16 mouse cellular contexts compared by ENCODE assay signal in genomic region chr1:61090801-61091200, GRCm38 (mm10).
"Had no signal": no experiment of that assay in that cellular context is flagged by ENCODE, and none has a peak within 500 bp of the region (broad histone marks: within the 10 kb centered on the region; RNA-seq: fewer than 3 reads in every experiment).

No protein-coding gene starts in this region.

- DNase-seq: kidney, adult 2 months; kidney, postnatal 25 days; layer of hippocampus, adult 9-11 months; liver, embryonic 13.5 days; lung, adult 2 months; lung, postnatal 14 days; lung, postnatal 4 days; thymus, adult 2 months; thymus, postnatal 14 days; thymus, postnatal 4 days had no signal

- H3K9me3 ChIP-seq: liver, embryonic 13.5 days; midbrain, embryonic 12.5 days; neural tube, embryonic 12.5 days; neural tube, embryonic 15.5 days had no signal

- H3K4me1 ChIP-seq: liver, embryonic 13.5 days; neural tube, embryonic 15.5 days had no signal

- H3K4me3 ChIP-seq: layer of hippocampus, adult 2 months; liver, embryonic 13.5 days; midbrain, embryonic 12.5 days; neural tube, embryonic 12.5 days; neural tube, embryonic 15.5 days had no signal

- H3K27me3 ChIP-seq: liver, embryonic 13.5 days; midbrain, embryonic 12.5 days; neural tube, embryonic 12.5 days; neural tube, embryonic 15.5 days had no signal

- H3K4me2 ChIP-seq: liver, embryonic 13.5 days; midbrain, embryonic 12.5 days; neural tube, embryonic 12.5 days; neural tube, embryonic 15.5 days had no signal

- H3K27ac ChIP-seq: kidney, postnatal 0 days; layer of hippocampus, adult 2 months; liver, embryonic 13.5 days; midbrain, embryonic 12.5 days; neural tube, embryonic 12.5 days; neural tube, embryonic 15.5 days; stomach, postnatal 0 days had no signal

- H3K36me3 ChIP-seq: liver, embryonic 13.5 days; midbrain, embryonic 12.5 days; neural tube, embryonic 12.5 days; neural tube, embryonic 15.5 days had no signal

- H3K9ac ChIP-seq: liver, embryonic 13.5 days; midbrain, embryonic 12.5 days; neural tube, embryonic 12.5 days; neural tube, embryonic 15.5 days had no signal
